Mouse (Mus musculus): ENCODE data around the gene Strap.

DNA sequence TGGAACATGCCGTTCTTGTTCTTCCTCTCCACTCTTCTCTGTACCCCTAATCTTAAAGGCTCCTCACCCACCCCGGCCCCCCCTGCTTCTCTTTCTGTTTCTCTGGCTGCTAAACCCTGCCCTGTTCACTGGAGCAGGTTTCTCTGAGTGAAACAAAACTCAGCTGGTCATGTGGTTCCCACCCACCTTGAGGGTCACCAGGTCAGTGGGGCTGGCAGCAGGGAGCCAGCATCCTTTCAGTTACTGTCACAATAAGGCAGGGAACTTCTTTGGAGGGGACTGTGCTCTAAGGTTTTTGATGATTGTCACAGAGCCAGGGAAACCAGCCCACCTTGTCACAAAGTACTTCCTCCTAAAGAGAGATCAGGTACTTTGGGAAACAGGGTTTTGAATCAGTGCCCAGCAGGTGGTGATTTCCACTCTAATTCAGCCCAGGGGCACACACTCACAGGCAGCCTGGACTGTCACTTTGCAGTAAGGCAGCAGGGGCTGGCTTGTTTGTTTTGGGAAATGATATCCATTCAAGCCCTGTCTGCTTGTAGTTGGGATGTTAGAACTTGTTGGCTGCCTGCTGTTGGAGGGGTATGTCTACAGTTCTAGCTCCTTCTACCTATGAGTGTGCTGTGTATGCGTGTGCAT, 29.8 kb downstream of the Strap start:
- TF ChIP-seq CTCF (IDR thresholded peaks at IDR 0.05; ENCODE audit: borderline replicate concordance, extremely low read depth, insufficient read depth, insufficient read length) (no peak), POLR2A (IDR thresholded peaks at IDR 0.05; ENCODE audit: borderline replicate concordance, extremely low read depth, insufficient read depth, insufficient read length, poor library complexity, severe bottlenecking) (no peak)

All from brain, embryonic 14.5 days (tissue).